Mouse (Mus musculus): Measurements from ENCODE around the gene Zfp536.

DNA sequence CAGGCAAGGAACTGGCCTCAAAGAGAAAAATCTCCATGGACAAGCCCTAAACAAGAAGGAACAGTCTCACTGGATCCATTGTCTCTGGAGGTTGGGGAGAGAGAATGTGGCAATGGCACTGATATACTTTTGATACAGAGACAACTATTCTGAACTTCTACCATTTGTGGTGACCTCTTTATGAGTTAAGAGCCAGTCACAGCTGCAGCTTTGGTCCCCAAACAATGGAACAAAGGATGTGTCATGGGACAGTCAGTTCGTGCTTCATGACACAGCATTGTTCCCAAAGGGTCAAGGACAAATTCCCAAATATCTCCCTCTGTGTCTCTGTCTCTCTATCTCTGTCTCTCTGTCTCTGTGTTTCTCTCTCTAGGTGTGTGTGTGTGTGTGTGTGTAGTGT lies 20.4 kb downstream of the Zfp536 start:
- no peak for TF ChIP-seq CTCF (IDR thresholded peaks at IDR 0.05; ENCODE audit: control insufficient read depth, insufficient read depth, low read length)
- TF ChIP-seq POLR2A (IDR thresholded peaks at IDR 0.05; ENCODE audit: borderline replicate concordance, control insufficient read depth, low read depth, low read length), result no peak
